Mouse (Mus musculus): ENCODE measurements around the gene Bcl6b.

Gene Bcl6b

GRCm38 (mm10) chr11:70234037-70234436 is 4.4 kb upstream of the Bcl6b start:
- in situ Hi-C loops (cut with MboI; ENCODE audit: low sequenced_read_pairs) = no loop called here

GRCm38 (mm10) chr11:70233016-70233415 is 3.4 kb upstream of the Bcl6b start:
- in situ Hi-C loops (cut with MboI; ENCODE audit: low sequenced_read_pairs) = no loop called here

- in situ Hi-C loops (cut with MboI; ENCODE audit: low sequenced_read_pairs) = no loop called here
These were observed 2.9 kb upstream of the Bcl6b start for GRCm38 (mm10) chr11:70232546-70232945.

GRCm38 (mm10) chr11:70230239-70230727 is 685 bp upstream of the Bcl6b start:
- in situ Hi-C loops (cut with MboI; ENCODE audit: low sequenced_read_pairs) = no loop called here

- in situ Hi-C loops (cut with MboI; ENCODE audit: low sequenced_read_pairs) = no loop called here
These were observed 770 bp downstream of the Bcl6b start for GRCm38 (mm10) chr11:70228828-70229227.

- in situ Hi-C loops (cut with MboI; ENCODE audit: low sequenced_read_pairs) = no loop called here
These were observed 1.8 kb downstream of the Bcl6b start for GRCm38 (mm10) chr11:70227661-70228245.

- in situ Hi-C loops (cut with MboI; ENCODE audit: low sequenced_read_pairs) = no loop called here
These were observed 2.5 kb downstream of the Bcl6b start for GRCm38 (mm10) chr11:70227126-70227525.

- in situ Hi-C loops (cut with MboI; ENCODE audit: low sequenced_read_pairs) = no loop called here
These were observed 3.1 kb downstream of the Bcl6b start for GRCm38 (mm10) chr11:70226602-70226890.

- in situ Hi-C loops (cut with MboI; ENCODE audit: low sequenced_read_pairs) = no loop called here
These were observed 3.6 kb downstream of the Bcl6b start for GRCm38 (mm10) chr11:70225798-70226601.

GRCm38 (mm10) chr11:70223724-70224123 is 5.9 kb downstream of the Bcl6b start:
- in situ Hi-C loops (cut with MboI; ENCODE audit: low sequenced_read_pairs) = no loop called here

- in situ Hi-C loops (cut with MboI; ENCODE audit: low sequenced_read_pairs) = no loop called here
These were observed 7.7 kb downstream of the Bcl6b start for GRCm38 (mm10) chr11:70221603-70222500.

GRCm38 (mm10) chr11:70220731-70221602 is 8.6 kb downstream of the Bcl6b start, which contains the start of gene Slc16a13:
Gene Slc16a13 (minus strand): TSS chr11:70221064.
- in situ Hi-C loops (cut with MboI; ENCODE audit: low sequenced_read_pairs) = no loop called here

- in situ Hi-C loops (cut with MboI; ENCODE audit: low sequenced_read_pairs) = no loop called here
These were observed 9.3 kb downstream of the Bcl6b start for GRCm38 (mm10) chr11:70220323-70220722.

GRCm38 (mm10) chr11:70219873-70220272 is 9.7 kb downstream of the Bcl6b start:
- in situ Hi-C loops (cut with MboI; ENCODE audit: low sequenced_read_pairs) = no loop called here

GRCm38 (mm10) chr11:70218741-70219470 is 10.7 kb downstream of the Bcl6b start:
- in situ Hi-C loops (cut with MboI; ENCODE audit: low sequenced_read_pairs) = no loop called here

- in situ Hi-C loops (cut with MboI; ENCODE audit: low sequenced_read_pairs) = no loop called here
These were observed 11.6 kb downstream of the Bcl6b start for GRCm38 (mm10) chr11:70218039-70218438.

- in situ Hi-C loops (cut with MboI; ENCODE audit: low sequenced_read_pairs) = no loop called here
These were observed 13.5 kb downstream of the Bcl6b start for GRCm38 (mm10) chr11:70216103-70216502.

GRCm38 (mm10) chr11:70215301-70215700 is 14.3 kb downstream of the Bcl6b start:
- in situ Hi-C loops (cut with MboI; ENCODE audit: low sequenced_read_pairs) = no loop called here

GRCm38 (mm10) chr11:70214856-70215209 is 14.8 kb downstream of the Bcl6b start:
- in situ Hi-C loops (cut with MboI; ENCODE audit: low sequenced_read_pairs) = no loop called here
